Mouse (Mus musculus) olfactory bulb, adult 2 months (tissue): ENCODE data around the gene AC131692.1. TPM values are rescaled to one million over a fixed set of nuclear protein-coding genes. Genes with fewer than 3 reads are reported as not detected.

Experiments used
- H3K27ac ChIP-seq: fragments of 200-500 bp; 2 replicates; pipeline ENCODE4 v1.5.1; 2012; ENCODE audit warnings: low read depth, low read length; ENCODE audit not compliant: insufficient read depth
- H3K4me1 ChIP-seq: fragments of 200-500 bp; 2 replicates; pipeline ENCODE4 v1.6.1; 2012; ENCODE audit warnings: low read length; ENCODE audit not compliant: control insufficient read depth, insufficient read depth
- H3K4me3 ChIP-seq: fragments of 200-500 bp; 2 replicates; pipeline ENCODE4 v1.5.1; 2012; ENCODE audit warnings: mild to moderate bottlenecking, low read depth, low read length, moderate library complexity; ENCODE audit not compliant: insufficient read depth
- CTCF ChIP-seq: fragments of 200-500 bp; IDR thresholded peaks from 2 replicates; pipeline ENCODE4 v1.5.1; 2012; ENCODE audit warnings: low read depth, mild to moderate bottlenecking, low read length, moderate library complexity; ENCODE audit not compliant: insufficient read depth
- POLR2A ChIP-seq: fragments of 200-500 bp; IDR thresholded peaks from 2 replicates; pipeline ENCODE4 v1.6.1; 2012; ENCODE audit warnings: mild to moderate bottlenecking, low read depth, low read length, moderate library complexity; ENCODE audit not compliant: insufficient read depth
- WGBS: fragments of 180-500 bp; shearing (Covaris S2); methylation state at CpG from one replicate; pipeline ENCODE4 v1.1.7; 2018; 5-methylcytosine and 5-hydroxymethylcytosine counted together
- polyA plus RNA-seq: library from polyadenylated mRNA; stranded (reverse); fragments of >200 nt; gene quantifications from 2 replicates; pipeline ENCODE4 v1.2.4, GENCODE M21; 2012; ENCODE audit warnings: low replicate concordance; ENCODE audit not compliant: missing spikeins, insufficient read depth, insufficient read length

AC131692.1 gene
- polyA plus RNA-seq, 1 experiment = not detected

- no peak overlapping the region for H3K4me3 ChIP-seq
- 85% methylated on average over 4 of the region's 4 CpGs for WGBS
- H3K27ac ChIP-seq = no peak overlapping the region
- no peaks in the 10 kb centered on the region for H3K4me1 ChIP-seq
- no peak for TF ChIP-seq CTCF
- no peak for TF ChIP-seq POLR2A
Measured at GRCm38 (mm10) chr19:6104476-6104875, 10.3 kb downstream of the AC131692.1 start.

GRCm38 (mm10) chr19:6105586-6105985 is 11.4 kb downstream of the AC131692.1 start, which contains the start of gene Naaladl1:
TSS of gene Naaladl1 (plus strand) at chr19:6105782.
- no peak for TF ChIP-seq CTCF
- no peak for TF ChIP-seq POLR2A
- Histone ChIP-seq H3K4me1 (no peaks in the 10 kb centered on the region), H3K27ac (no peak within 1 kb of the TSS), H3K4me3 (no peak within 1 kb of the TSS)
- WGBS = 93% methylated on average over 7 of the region's 7 CpGs

GRCm38 (mm10) chr19:6113116-6113515 is 18.9 kb downstream of the AC131692.1 start:
- Histone ChIP-seq H3K27ac (no peak overlapping the region), H3K4me3 (no peak overlapping the region), H3K4me1 (peaks cover 10% of the 10 kb centered on the region)
- TF ChIP-seq POLR2A (no peak), CTCF (no peak)
- WGBS = 67% methylated on average over 6 of the region's 6 CpGs

GRCm38 (mm10) chr19:6116113-6116850 is 22.1 kb downstream of the AC131692.1 start:
- 71% methylated on average over 15 of the region's 15 CpGs for WGBS
- no peak for TF ChIP-seq POLR2A
- no peak for TF ChIP-seq CTCF

GRCm38 (mm10) chr19:6117346-6117985 is 23.2 kb downstream of the AC131692.1 start:
- WGBS = 4% methylated on average over 32 of the region's 32 CpGs
- Histone ChIP-seq H3K4me3 (peak overlapping the region; percentile 89), H3K4me1 (peaks cover 11% of the 10 kb centered on the region), H3K27ac (peak overlapping the region; percentile 68)
- no peak for TF ChIP-seq POLR2A
- TF ChIP-seq CTCF = no peak

More at GRCm38 (mm10) chr19:6116113-6116850, 22.1 kb downstream of the AC131692.1 start:
- Histone ChIP-seq H3K4me1 (peaks cover 11% of the 10 kb centered on the region), H3K4me3 (no peak overlapping the region), H3K27ac (no peak overlapping the region)

- Histone ChIP-seq H3K4me3 (peak within 1 kb of the TSS; percentile 89), H3K4me1 (peaks cover 11% of the 10 kb centered on the region), H3K27ac (peak within 1 kb of the TSS; percentile 68)
- peak; percentile 38; the same call in 1 of the 2 replicates for TF ChIP-seq POLR2A
- no peak for TF ChIP-seq CTCF
- under 1% methylated on average over 77 of the region's 77 CpGs for WGBS
Measured at GRCm38 (mm10) chr19:6117986-6118676, 23.9 kb downstream of the AC131692.1 start, which contains the start of gene Sac3d1. TSS of gene Sac3d1 (minus strand) at chr19:6118650.

- Histone ChIP-seq H3K4me3 (peak overlapping the region; percentile 89), H3K4me1 (peaks cover 11% of the 10 kb centered on the region), H3K27ac (peak overlapping the region; percentile 62)
- WGBS = 1% methylated on average over 8 of the region's 8 CpGs
- TF ChIP-seq POLR2A (no peak), CTCF (no peak)
Measured at GRCm38 (mm10) chr19:6118677-6119185, 24.5 kb downstream of the AC131692.1 start.

- Histone ChIP-seq H3K27ac (no peak overlapping the region), H3K4me1 (0 out of 2 replicates have a peak, but pooled peaks cover 5% of the 10 kb centered on the region), H3K4me3 (no peak overlapping the region)
- TF ChIP-seq POLR2A = no peak
- TF ChIP-seq CTCF = no peak
- WGBS = 57% methylated on average over 19 of the region's 19 CpGs
Measured at GRCm38 (mm10) chr19:6121761-6122160, 27.5 kb downstream of the AC131692.1 start.
